Mouse (Mus musculus) lung, postnatal 10 days (tissue): Measurements from ENCODE around the gene Atg16l2.

Experiments
- DNase-seq: peaks from one replicate; pipeline ENCODE4 v3.0.0; 2021

Gene Atg16l2

DNA sequence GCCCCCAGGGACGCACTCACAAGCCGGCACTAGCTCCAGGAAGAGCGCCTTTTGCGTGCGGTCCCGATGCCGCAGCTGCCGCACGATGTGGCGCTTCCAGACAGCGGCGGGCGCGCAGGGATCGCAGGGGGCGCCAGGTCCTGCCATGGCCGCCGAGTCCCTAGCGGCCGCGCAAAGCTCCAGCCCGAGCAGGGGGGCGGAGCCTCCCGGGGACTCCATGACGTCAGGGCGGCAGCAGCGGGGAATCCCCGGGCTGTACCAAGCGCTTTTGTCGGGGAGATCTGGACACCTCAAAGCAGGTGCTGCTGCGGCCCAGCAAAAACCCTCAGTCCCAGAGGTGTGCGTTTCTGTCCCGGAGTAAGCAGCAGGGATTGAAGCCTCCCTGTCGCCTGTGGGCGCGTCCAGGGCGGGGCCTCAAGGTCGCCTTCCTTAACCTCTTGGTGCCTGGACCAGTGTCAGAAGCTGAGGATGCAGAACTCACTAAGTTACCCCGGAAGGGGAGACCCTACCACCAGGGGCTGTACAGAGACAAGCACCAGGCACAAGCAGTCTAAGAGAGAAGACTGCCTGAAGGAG is at the start of gene Atg16l2:
TSS of gene Atg16l2 (minus strand) at position 371 of the 576 bp plus-strand sequence.
- peak; percentile 95 for DNase-seq

DNA sequence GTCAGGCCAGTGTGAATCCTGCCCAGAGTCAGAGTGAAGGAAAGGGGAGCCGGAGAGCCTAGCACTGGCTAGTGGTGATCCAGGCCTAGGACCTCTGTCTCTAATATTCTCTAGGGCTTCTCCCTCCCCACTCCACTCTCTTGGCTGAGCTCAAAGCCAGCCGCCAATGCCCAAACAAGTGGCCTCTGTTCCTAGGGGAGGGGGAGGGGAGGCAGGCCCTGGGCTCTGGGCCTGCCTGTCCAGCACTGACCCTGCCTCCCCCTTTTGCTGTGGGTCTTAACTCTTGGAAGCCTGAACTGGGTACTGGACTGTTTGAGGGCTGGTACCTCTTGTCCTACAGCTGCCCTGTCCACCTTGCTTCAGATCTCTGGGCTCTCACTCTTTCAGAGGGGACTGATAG is 47.8 kb upstream of the Atg16l2 start:
- no peak for DNase-seq

DNA sequence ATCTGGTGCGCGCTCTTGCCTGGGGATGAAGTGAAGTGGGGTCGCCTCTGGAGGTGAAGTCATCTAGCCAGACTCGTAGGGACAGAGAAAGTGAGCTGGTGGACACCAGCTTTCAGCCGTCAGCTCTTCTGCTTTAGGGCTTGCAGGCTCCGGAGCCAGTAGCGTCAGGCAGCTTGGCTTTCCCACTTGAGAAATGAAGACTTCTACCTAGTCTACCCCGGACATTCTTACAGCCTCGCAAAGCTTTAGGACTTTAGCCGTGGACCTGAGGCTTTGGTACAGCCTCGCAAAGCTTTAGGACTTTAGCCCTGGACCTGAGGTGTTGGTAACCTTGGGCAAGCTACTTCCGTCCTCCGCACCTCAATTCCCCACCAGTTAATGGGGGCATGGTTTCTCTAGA is 46.3 kb upstream of the Atg16l2 start:
- no peak for DNase-seq

DNA sequence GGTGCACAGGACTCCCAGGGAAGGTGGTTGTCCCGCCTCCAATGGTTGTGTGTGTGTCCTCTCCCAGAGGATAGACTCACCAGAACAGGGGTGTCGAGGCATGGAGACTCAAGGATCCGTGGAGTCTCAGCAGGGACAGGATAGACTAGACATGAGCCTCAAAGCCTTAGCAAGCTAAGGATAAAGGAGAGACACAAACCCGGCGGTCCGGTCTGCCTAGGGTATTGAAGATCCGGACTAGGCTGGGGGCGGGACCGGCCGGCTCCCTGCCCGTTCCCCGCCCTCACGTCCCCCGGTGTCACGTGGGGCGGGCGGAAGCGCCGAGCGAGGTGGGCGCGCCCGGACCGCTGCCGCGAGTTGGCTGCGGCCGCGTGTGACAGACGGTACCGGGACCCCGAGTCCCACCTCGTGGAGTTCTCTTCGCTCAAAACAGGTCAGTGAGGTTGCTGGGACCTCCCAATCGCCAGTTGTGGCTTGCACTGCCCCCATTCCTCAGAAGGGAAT is 45.8 kb upstream of the Atg16l2 start, which contains the start of gene Arap1:
TSS of gene Arap1 (plus strand) at position 301 of the 504 bp plus-strand sequence.
- peak; percentile 80 for DNase-seq

DNA sequence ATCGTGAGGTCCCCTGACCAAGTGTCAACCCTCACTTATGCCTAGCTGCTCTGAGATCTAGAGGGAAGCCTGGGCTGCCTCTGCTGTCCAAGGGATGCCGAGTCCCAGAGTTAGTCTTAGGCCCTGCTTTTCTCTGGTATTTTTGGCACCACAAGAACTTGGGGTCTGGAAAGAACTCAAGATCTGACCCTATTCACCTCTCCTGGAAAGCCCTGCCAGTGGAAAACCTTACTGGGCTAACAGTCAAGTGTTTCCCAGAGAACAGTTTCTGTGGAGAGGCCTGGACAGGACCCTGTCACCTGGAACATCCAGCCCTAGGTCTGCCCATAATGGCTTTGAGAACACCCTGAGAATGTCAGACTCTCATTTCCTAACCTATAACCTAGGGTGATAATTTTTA is 44.9 kb upstream of the Atg16l2 start:
- no peak for DNase-seq

DNA sequence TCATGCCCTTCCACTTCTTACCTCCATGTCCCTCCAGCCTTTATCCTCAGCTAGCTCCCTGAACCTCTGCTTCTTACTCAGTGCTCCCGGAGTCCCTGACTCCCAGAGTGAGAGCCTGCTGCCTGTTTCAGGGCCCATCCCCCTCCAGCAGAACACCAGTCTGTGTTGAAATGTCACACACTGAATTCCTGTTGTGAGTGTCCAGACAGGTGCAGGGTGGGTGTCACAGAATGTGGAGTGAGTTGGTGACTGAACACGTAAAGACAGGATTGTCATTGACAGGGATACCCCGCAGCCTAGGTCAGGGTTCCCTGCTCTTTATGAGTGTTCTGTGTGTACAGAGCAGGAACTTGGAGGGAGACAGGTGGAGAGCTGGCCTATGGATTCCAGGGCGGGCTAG is 42.8 kb upstream of the Atg16l2 start:
- no peak for DNase-seq

DNA sequence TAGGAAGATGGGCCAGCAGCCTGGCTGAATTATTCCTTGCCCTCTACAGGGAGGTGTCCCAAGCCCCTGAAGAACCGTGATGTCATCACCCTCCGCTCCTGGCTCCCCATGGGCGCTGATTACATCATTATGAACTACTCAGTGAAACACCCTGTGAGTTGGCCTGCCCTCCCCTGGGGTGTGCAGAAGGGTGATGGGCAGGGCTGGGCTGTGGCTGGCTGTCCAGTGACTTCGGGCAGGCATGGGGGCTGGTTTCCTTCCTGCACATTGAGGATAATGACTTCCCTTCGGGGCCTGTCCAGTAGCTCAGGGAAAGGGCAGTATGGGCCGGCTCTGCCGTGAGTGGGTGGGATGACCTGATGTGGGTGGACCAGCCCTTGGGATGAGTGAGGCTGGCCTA is 41.1 kb upstream of the Atg16l2 start:
- DNase-seq: peak; percentile 65

DNA sequence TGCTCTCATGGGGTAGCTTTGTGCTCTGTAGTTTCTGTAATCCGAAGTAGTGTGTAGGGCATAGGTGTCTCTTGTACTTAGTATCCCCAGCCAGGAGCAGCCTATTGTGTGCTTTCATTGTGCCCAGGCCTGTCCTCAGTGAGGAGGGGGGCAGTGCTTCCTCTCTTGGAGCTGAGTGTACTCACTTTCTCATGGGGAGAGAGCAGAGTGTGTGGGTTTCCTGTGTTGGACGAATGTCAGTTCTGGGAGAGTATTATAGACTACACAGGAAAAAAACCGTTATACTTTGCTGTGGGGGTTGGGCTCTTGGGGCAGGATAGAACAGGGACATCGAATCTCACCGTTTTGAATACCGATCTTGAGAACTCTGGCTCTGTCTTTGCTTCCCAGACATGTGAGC is 39.4 kb upstream of the Atg16l2 start:
- no peak for DNase-seq

DNA sequence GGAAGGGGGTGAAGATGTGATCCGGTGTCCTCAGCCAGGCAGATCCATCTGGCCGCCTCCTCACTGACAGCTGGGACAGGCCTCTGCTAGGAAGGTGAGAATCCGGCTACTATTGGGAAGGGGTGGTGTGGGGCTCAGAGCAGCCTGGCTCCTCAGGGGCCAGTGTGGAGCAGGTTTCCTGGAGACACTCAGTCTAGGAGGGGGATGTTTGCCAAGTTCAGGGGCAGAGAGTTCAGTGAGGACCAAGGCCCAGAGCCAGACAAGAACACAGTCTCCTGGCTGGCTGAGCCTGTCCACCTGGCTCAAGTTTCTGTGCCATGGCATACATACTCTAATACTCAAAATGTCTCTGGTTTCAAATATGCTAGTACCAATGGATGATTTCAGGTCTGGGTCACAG is 35.4 kb upstream of the Atg16l2 start:
- no peak for DNase-seq

DNA sequence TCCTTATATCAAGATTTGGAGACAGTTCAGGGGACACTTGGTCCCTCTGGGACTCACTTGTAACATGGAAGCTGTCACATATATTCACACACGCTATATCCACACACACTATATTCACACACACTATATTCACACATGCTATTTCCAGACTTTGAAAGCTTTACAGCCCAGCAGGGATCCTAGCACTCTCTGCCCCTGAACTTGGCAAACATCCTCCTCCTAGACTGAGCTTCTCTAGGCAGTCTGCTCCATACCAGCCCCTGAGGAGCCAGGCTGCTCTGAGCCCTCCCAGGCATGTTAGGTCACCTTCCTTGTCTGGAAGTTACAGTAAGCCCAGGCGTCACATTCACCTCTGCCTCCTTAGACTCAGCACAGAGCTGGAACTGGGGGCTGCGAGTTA is 34.6 kb upstream of the Atg16l2 start:
- no peak for DNase-seq

DNA sequence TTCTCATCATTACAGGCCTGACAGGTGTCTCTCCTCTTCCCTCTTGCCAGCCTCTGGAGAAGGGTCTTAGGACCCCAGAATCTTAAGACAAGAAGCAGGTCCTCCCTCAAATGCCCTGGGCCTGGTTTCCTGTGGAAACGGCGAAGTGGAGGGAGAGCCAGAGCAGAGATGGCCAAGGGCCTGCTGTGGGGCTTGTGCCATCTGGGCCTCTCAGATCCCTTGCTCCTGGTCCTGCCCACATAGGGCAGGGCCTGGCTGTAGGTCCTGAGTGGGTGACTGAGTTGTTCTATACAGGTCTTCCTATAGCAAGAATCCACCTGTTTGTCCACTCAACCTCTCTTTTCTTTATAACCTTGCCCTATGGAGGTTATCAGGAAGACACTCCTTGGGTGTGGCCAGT is 33.2 kb upstream of the Atg16l2 start:
- no peak for DNase-seq

DNA sequence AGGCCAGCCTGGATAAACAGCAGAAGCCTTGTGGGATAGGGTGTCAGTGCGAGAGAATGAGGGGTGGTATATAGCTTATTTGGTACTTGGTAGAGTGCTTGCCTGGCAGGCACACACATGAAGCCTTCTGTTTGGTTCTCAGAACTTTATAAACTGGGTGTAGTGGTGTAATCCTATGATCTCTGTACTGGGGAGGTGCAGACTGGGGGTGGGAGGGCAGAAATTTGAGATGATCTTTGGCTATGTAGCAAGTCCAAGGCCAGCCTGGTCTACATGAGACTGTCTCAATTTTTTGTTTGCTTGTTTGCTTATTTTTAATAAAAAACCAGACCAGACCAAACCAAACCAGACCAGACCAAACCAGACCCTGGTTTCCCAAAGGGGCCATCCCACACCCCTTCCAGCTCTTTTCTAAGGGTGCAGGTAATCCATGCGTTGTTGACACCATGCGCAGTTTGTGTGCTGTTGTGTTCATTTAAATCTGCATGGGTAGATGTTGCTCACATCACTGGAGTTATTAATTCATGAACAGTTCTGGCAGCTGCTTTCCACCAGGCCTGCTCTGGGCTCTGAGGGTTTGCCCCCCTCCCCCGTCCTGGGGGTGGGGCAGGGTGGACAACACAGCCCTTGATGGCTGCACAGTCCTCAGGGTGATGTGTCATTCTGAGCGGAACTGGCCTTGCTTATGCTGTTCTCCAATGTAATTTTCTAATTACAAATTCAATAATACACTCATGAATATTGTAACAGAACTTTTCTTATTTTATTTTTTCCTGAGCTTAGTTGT is 30.2 kb upstream of the Atg16l2 start:
- no peak for DNase-seq

DNA sequence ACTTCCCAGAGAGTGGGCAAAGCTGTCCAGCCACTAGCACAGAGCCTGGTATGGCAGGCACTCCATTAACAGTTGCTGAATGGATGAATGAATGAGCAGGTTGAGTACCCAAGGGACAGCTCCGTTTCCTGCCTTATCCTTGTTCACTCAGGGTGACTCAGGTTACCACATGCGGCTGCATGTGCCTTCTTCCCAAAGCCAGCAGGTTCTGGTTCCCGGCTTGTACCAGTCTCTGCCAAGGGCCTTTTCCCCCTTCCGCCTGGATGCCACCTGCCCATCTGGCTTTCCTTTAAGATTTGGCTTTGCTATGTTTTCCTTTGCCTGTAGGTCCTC is 28.8 kb upstream of the Atg16l2 start:
- DNase-seq: no peak

DNA sequence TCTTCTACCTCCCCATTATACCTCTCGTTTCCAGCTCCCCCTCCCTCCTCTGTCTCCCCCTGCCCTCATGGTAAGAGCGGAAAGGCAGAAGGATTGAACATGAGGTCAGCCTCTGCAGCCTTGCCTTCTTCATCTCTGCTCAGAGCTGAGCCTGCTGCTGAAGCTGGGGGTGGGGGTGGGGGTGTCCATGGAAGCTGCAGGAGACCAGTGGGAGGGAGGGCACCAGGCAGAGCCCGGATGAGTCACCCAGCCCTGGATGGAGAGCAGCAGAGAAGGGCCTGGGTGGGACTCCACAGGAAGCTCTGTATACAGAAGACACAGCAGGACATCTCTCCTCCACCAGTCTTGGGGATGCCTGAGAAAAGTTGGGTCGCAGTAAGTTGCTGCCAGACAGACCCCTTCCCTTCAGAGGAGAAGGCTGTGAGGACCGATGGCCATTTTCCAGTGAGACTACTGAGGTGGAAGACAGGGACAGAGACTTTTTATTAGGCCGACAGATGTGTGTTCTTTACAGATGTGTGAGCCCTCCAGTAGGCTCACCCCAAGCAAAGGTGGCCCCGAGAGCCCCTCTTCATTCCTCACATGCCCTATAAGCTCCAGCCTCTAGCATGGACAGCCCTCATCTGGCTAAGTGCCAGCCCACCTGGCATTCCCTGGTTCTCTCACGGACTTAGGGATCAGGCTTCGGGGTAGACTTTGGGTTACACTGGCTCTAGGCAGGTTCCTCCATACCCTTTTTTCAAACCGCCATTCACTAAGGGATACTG is 28.2 kb upstream of the Atg16l2 start:
- DNase-seq: no peak

DNA sequence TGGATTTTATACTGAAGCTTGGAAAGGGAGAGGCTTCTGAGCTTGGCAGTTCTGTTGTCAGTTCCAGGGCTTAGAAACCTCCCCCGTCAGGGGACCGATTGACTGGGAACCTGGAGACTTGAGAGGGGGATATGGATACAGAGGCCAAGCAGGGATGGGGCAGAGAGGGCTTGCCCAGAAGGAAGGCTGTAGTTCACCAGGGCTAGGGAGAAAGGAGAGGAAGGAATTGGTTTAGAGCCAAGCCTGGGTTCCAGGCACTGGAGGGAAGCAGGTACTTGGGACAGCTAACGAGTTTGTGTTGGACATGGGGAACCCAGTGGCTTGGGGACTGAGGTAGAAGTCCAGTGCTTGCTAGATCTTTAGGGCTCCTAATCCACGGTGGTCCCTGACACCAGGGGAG is 27.6 kb upstream of the Atg16l2 start:
- DNase-seq: no peak

DNA sequence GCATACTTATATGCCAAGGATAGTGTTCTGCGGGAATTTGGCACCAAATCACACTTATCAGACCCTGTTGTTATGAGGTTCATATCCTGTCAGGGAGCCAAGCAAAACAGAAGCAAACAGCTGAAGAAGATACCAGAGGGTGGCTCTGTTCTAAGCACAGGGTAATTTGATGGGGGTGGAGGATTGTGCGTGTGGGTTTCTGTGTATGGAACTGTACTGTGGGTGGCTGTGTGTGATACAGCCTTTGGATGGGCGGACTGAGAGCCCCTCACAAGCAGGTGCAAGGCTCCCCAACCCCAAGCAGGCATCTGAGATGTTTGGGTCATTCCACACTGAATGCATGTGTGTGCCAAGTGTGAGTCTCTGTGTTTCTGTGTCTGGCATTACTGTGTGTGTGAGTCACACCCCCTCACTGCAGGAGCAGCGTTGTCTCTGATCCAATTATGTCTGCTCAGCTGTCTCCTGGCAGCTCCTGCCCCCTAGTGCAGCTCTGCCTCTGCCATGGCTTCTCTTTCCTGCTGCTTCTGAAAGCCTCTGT is 26.6 kb upstream of the Atg16l2 start:
- peak; percentile 46 for DNase-seq

DNA sequence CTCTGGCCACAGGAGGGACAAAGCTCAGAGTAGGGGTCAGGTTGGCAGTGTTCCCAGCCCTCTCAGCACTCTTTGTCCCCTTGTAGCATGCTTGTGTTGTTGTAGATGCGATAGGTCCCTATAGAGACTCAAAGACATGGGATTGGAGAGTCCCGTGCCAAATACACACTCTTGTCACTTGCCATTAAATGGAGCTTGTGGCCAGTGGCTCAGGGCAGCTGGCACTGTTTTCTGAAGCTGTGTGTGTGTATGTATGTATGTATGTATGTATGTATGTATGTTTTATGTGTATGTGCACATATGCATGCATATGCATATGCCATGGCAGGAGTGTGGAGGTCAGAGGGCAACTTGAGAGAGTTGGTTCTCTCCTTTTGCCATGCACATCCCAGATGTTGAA is 25.7 kb upstream of the Atg16l2 start:
- DNase-seq: no peak

DNA sequence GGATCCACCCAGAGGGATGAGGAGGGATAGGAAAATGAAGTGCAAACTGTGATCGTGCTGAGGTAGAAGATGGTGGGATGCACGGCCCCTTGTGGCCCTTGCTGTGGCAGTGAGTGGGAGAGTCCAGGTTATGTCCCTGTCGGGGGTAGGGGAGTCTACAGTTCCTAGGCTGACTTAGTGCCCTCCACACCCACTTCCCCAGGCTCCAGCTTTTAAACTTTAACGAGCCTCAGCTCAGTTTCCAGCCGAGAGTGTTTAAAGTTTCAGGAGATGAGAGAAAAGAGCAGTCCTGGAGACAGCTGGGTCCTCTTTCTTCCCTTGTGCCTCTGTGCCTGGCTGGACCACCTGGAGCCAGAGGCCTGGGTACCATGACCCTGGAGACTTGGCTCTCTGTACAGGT is 25.2 kb upstream of the Atg16l2 start:
- no peak for DNase-seq

DNA sequence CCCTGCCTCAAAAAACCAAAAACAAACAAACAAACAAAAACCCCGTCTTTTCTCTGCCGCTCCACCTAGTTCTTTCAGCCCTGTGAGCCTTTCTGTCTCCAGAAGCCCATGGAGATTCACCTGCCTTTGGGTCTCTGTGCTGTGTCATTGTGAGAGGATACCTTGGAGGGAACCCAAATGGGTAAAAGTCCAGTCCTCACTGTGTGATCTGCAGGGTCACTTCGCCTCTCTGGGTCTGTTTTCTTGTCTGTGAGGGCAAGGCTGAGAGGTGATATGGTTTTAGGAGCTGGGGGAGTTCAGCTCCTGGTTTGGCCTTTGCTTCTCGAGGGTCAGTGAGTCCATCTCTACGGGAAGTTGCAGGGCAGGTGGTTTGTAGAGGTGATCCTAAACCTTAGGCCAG is 24.0 kb upstream of the Atg16l2 start:
- no peak for DNase-seq

DNA sequence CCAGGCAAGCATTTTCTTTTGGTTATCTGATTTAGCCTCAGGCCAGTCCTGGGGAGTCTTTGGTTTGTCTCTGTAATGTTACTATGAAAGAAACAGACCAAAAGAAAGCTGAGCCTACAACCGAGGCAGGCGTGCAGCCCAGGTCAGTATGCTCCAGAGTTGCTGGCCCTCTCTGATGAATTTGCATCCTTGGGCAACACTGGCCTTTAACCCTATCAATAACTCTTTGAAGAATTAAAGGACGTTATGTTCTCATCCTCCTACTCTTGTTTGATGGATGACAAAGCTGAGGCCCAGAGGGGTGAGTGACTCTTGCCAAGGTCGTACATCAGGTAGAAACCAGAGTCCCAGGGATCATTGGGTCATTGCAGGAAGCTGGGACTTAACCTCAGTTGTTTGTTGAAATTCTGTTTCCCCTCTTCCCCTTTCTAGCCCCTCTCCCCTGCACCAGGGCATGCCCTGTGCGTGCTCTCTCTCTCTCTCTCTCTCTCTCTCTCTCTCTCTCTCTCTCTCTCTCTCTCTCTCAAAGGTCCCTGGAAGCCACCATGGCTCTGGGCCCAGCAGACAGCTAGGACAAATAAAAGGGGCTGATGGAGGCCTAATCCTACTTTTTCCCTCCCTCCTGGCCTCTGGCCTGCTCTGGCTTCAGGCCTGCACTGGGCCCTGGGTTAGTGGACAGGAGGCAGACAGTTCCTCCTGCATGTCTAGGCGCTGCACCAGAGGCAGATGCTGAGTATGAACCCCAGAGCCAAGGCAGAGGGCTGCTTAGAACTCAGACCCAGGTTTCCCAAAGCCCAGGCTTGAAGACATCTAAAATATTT is 22.3 kb upstream of the Atg16l2 start:
- no peak for DNase-seq

DNA sequence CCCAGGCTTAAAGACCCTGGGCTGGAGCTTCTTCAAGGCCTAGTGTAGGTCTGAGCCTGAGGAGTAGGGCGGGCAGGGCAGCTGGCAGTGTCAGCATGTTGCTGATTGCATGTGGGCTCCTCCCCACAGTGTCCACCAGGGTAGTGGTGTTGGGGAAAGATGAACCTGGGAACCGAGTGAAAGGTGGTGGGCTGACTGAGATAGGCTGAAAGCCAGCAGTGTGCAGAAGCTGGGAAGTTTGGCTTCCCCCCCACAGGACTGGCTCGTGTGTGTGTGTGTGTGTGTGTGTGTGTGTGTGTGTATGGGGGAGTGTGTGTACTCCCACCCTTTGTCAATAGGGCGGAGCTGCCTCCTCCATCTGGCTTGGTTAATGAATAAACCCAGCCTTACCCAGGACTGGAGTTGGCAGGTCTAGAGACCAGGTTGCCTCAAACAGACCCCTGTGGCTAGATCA is 21.1 kb upstream of the Atg16l2 start:
- no peak for DNase-seq

DNA sequence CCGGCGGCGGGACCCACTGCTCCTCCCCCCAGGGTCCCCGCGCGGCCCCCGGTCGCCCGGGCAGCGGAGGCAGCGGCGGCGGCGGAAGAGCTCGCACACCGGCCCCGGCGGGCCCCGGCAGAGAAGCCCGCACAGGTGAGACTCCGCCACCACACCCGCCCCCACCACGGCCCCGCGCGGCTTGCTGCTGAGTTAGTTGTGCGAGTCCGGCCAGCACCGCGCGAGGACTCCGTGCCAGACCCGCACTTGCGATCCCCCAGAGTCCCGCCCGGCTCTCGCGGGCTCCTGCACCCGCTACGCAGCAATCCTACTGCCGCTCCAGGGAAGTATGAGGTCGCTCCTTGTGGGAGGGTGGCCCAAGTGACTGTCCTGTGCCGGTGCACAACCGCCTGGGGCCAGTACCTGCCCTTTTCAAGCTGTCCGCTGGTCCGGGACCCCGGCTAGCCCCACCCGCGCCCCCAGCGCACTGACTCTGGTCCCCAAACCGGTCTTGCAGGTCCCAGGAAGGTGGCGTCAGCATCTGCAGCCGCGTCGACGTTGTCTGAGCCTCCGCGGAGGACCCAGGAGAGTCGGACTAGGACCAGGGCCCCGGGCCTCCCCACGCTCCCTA is 19.3 kb upstream of the Atg16l2 start:
- DNase-seq: peak; percentile 51
